Mouse (Mus musculus): Measurements from ENCODE around the gene Ddit4. TPM values are rescaled to one million over a fixed set of nuclear protein-coding genes. Genes with fewer than 3 reads are reported as not detected.

The Ddit4 gene
- polyA plus RNA-seq, 1 experiment = 266 TPM

GRCm38 (mm10) chr10:59909357-59909847 lies 42.2 kb downstream of the Ddit4 start:
- H3K36me3 ChIP-seq (ENCODE audit: control insufficient read depth, insufficient read depth) = no peaks in the 10 kb centered on the region
- TF ChIP-seq E2F4 (IDR thresholded peaks at IDR 0.05; ENCODE audit: insufficient read depth) = no peak
- TF ChIP-seq MYOD1 (IDR thresholded peaks at IDR 0.05; ENCODE audit: control insufficient read depth in 1 of 3, insufficient read length in 2 of 3, low read depth in 2 of 3) = peak in 1 of 3 experiments; percentile 74
- no peak for TF ChIP-seq SRF (IDR thresholded peaks at IDR 0.05; ENCODE audit: control insufficient read depth, insufficient read length, low read depth)
- no peak for TF ChIP-seq POLR2AphosphoS2 (IDR thresholded peaks at IDR 0.05; ENCODE audit: insufficient read length, low read depth)
- TF ChIP-seq CEBPB (IDR thresholded peaks at IDR 0.05; ENCODE audit: insufficient read depth, poor library complexity, severe bottlenecking) = peak; percentile 78
- peak; percentile 33 for TF ChIP-seq MAX (IDR thresholded peaks at IDR 0.05; ENCODE audit: low read depth)
- TF ChIP-seq TCF3 (IDR thresholded peaks at IDR 0.05; ENCODE audit: insufficient read length, low read depth) = no peak
- TF ChIP-seq TCF12 (IDR thresholded peaks at IDR 0.05; ENCODE audit: insufficient read depth, poor library complexity, severe bottlenecking) = no peak
- TF ChIP-seq REST (IDR thresholded peaks at IDR 0.05; ENCODE audit: insufficient read depth, insufficient read length) = no peak
- TF ChIP-seq POLR2A (IDR thresholded peaks at IDR 0.05; ENCODE audit: insufficient read length, low read depth) = no peak
- no peak for TF ChIP-seq USF1 (IDR thresholded peaks at IDR 0.05; ENCODE audit: low read depth)
- TF ChIP-seq MYOG (IDR thresholded peaks at IDR 0.05; ENCODE audit: control insufficient read depth in 1 of 3, insufficient read depth in 1 of 3, insufficient read length in 2 of 3, low read depth in 2 of 3) = peak in 1 of 3 experiments; percentile 33
- H3K4me3 ChIP-seq = no peak overlapping the region

DNA sequence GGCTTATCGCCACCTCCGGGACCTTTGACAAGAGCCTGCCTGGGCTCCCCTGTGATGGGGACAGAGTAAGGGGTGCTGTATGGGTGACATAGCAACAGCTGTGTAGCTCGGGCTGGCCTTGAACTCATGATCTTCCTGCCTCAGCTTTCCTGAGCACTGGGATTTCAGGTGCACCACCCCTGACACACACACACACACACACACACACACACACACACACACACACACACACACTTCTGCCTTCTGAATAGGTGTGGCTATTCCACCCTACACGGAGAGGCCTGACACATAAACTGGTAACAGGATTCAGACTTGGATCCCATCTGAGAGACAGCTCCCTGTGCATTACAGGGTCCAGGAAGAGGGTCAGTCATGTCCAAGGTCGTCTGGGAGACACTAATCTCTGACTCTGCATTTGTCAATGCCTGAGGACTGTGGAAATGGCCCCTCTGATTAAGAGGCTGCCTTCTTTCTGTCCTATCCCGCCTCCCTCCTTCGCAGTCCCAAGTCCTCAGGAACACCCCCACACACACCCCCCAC lies 42.8 kb downstream of the Ddit4 start:
- no peaks in the 10 kb centered on the region for H3K79me2 ChIP-seq (ENCODE audit: control insufficient read depth, insufficient read depth)
- H3ac ChIP-seq (ENCODE audit: control insufficient read depth, insufficient read length) = no peak overlapping the region
- no peaks in the 10 kb centered on the region for H3K27me3 ChIP-seq (ENCODE audit: control insufficient read depth, insufficient read depth, insufficient read length)
- H3K4me2 ChIP-seq (ENCODE audit: low read depth) = peak overlapping the region; percentile 76
- TF ChIP-seq SRF (IDR thresholded peaks at IDR 0.05; ENCODE audit: control insufficient read depth, insufficient read length, low read depth) (no peak), POLR2A (IDR thresholded peaks at IDR 0.05; ENCODE audit: insufficient read length, low read depth) (peak; percentile 23)
- H3K36me3 ChIP-seq (ENCODE audit: control insufficient read depth, insufficient read depth) = no peaks in the 10 kb centered on the region
- no peak overlapping the region for H3K4me3 ChIP-seq

More at GRCm38 (mm10) chr10:59909357-59909847, 42.2 kb downstream of the Ddit4 start:
- Histone ChIP-seq H3K4me2 (ENCODE audit: low read depth) (peak overlapping the region; percentile 50), H3K27me3 (ENCODE audit: control insufficient read depth, insufficient read depth, insufficient read length) (no peaks in the 10 kb centered on the region), H3K79me2 (ENCODE audit: control insufficient read depth, insufficient read depth) (no peaks in the 10 kb centered on the region), H3ac (ENCODE audit: control insufficient read depth, insufficient read length) (no peak overlapping the region)

- H3K4me2 ChIP-seq (ENCODE audit: low read depth) = peak overlapping the region; percentile 43
- H3K4me3 ChIP-seq = no peak overlapping the region
- H3K36me3 ChIP-seq (ENCODE audit: control insufficient read depth, insufficient read depth) = no peaks in the 10 kb centered on the region
These were observed 43.8 kb downstream of the Ddit4 start for GRCm38 (mm10) chr10:59907695-59908299.

DNA sequence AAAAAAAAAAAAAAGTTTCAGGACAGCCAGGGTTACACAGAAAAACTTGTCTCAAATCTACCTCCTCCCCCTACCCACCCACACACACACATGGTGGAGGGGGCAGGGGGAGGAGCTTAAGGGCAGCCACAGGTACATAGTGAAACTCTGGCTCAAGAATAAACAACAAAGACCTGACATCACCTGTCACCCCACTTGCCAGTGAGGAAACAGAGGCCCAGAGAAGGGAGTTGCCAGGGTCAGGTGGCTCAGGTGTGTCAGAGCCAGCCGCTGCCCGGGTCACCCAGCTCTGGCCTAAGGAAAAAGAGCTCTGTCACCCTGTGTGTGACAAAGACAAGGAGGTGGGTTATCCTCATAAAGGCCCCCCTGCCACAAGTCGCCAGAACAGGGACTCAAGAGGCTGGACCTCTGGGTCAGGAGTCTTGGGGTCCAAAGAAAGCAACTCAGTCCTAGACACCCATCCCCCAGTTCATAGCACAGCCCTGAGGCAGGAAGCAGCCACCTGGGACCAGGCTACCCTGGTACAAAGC lies 44.5 kb downstream of the Ddit4 start:
- H3ac ChIP-seq (ENCODE audit: control insufficient read depth, insufficient read length) = no peak overlapping the region
- H3K4me2 ChIP-seq (ENCODE audit: low read depth) = peak overlapping the region; percentile 43
- H3K79me2 ChIP-seq (ENCODE audit: control insufficient read depth, insufficient read depth) = no peaks in the 10 kb centered on the region
- TF ChIP-seq MYOG (IDR thresholded peaks at IDR 0.05; ENCODE audit: control insufficient read depth in 1 of 3, insufficient read depth in 1 of 3, insufficient read length in 2 of 3, low read depth in 2 of 3) (no peak), REST (IDR thresholded peaks at IDR 0.05; ENCODE audit: insufficient read depth, insufficient read length) (no peak), MAX (IDR thresholded peaks at IDR 0.05; ENCODE audit: low read depth) (no peak), E2F4 (IDR thresholded peaks at IDR 0.05; ENCODE audit: insufficient read depth) (no peak), POLR2A (IDR thresholded peaks at IDR 0.05; ENCODE audit: insufficient read length, low read depth) (no peak), SRF (IDR thresholded peaks at IDR 0.05; ENCODE audit: control insufficient read depth, insufficient read length, low read depth) (no peak), POLR2AphosphoS2 (IDR thresholded peaks at IDR 0.05; ENCODE audit: insufficient read length, low read depth) (no peak), MYOD1 (IDR thresholded peaks at IDR 0.05; ENCODE audit: control insufficient read depth in 1 of 3, insufficient read length in 2 of 3, low read depth in 2 of 3) (no peak), USF1 (IDR thresholded peaks at IDR 0.05; ENCODE audit: low read depth) (no peak), TCF12 (IDR thresholded peaks at IDR 0.05; ENCODE audit: insufficient read depth, poor library complexity, severe bottlenecking) (no peak), CEBPB (IDR thresholded peaks at IDR 0.05; ENCODE audit: insufficient read depth, poor library complexity, severe bottlenecking) (no peak), TCF3 (IDR thresholded peaks at IDR 0.05; ENCODE audit: insufficient read length, low read depth) (no peak)
- no peaks in the 10 kb centered on the region for H3K36me3 ChIP-seq (ENCODE audit: control insufficient read depth, insufficient read depth)
- no peaks in the 10 kb centered on the region for H3K27me3 ChIP-seq (ENCODE audit: control insufficient read depth, insufficient read depth, insufficient read length)
- no peak overlapping the region for H3K4me3 ChIP-seq

More at GRCm38 (mm10) chr10:59907695-59908299, 43.8 kb downstream of the Ddit4 start:
- no peaks in the 10 kb centered on the region for H3K79me2 ChIP-seq (ENCODE audit: control insufficient read depth, insufficient read depth)
- no peaks in the 10 kb centered on the region for H3K27me3 ChIP-seq (ENCODE audit: control insufficient read depth, insufficient read depth, insufficient read length)
- peak; percentile 27 for TF ChIP-seq SRF (IDR thresholded peaks at IDR 0.05; ENCODE audit: control insufficient read depth, insufficient read length, low read depth)
- peak; percentile 14 for TF ChIP-seq TCF12 (IDR thresholded peaks at IDR 0.05; ENCODE audit: insufficient read depth, poor library complexity, severe bottlenecking)
- peak; percentile 59 for TF ChIP-seq POLR2A (IDR thresholded peaks at IDR 0.05; ENCODE audit: insufficient read length, low read depth)
- TF ChIP-seq REST (IDR thresholded peaks at IDR 0.05; ENCODE audit: insufficient read depth, insufficient read length) = no peak
- no peak for TF ChIP-seq USF1 (IDR thresholded peaks at IDR 0.05; ENCODE audit: low read depth)
- TF ChIP-seq CEBPB (IDR thresholded peaks at IDR 0.05; ENCODE audit: insufficient read depth, poor library complexity, severe bottlenecking) = no peak
- peak in 1 of 3 experiments; percentile 37 for TF ChIP-seq MYOG (IDR thresholded peaks at IDR 0.05; ENCODE audit: control insufficient read depth in 1 of 3, insufficient read depth in 1 of 3, insufficient read length in 2 of 3, low read depth in 2 of 3)
- no peak for TF ChIP-seq MAX (IDR thresholded peaks at IDR 0.05; ENCODE audit: low read depth)
- peak; percentile 5 for TF ChIP-seq TCF3 (IDR thresholded peaks at IDR 0.05; ENCODE audit: insufficient read length, low read depth)
- no peak for TF ChIP-seq E2F4 (IDR thresholded peaks at IDR 0.05; ENCODE audit: insufficient read depth)
- TF ChIP-seq POLR2AphosphoS2 (IDR thresholded peaks at IDR 0.05; ENCODE audit: insufficient read length, low read depth) = no peak
- peak in 2 of 3 experiments; percentile 58 to 80 for TF ChIP-seq MYOD1 (IDR thresholded peaks at IDR 0.05; ENCODE audit: control insufficient read depth in 1 of 3, insufficient read length in 2 of 3, low read depth in 2 of 3)
- H3ac ChIP-seq (ENCODE audit: control insufficient read depth, insufficient read length) = no peak overlapping the region
